Mouse (Mus musculus) embryo, embryonic 11 days (tissue): Measurements from ENCODE around the gene Mbip.

Source experiments
- DNase-seq: peaks from one replicate; pipeline ENCODE4 v3.0.0-alpha.2; 2015

The Mbip gene

DNA sequence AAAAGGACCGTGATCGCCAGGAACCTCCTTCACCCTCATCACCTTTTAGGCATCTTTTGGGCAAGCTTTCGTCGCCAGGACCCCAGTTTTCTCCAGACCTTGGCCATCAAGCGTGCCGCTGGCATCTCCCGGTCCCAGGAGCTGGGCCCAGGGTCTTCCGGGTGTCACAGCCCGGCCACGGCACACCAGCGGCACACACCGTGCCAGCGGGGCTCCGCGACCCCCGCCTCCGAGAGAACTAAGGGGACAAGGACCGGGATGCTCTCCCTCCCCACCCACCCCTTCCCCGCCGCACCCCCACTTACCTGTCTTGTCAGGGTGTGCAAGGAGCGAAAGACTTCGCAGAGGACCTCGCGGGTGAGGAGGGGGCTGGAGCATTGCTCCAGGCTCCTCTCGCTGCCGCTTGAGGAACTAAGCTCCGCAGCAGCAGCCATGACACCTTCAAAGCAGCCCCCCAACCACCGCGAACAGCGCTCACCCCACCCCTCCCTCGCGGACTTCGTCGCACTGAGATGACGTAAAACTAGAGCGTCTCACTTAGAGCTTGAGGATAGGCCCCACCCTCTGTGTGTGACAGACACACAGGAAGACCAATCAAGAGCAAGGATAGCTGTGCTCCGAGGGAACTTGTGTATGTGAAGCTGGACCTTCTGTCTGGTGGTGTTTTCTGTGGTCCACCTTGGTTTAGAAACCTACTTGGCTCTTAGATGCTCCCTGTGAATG lies at the start of gene Mbip:
Gene Mbip (minus strand): TSS at position 528 of the 723 bp plus-strand sequence.
- peak; percentile 98 for DNase-seq

DNA sequence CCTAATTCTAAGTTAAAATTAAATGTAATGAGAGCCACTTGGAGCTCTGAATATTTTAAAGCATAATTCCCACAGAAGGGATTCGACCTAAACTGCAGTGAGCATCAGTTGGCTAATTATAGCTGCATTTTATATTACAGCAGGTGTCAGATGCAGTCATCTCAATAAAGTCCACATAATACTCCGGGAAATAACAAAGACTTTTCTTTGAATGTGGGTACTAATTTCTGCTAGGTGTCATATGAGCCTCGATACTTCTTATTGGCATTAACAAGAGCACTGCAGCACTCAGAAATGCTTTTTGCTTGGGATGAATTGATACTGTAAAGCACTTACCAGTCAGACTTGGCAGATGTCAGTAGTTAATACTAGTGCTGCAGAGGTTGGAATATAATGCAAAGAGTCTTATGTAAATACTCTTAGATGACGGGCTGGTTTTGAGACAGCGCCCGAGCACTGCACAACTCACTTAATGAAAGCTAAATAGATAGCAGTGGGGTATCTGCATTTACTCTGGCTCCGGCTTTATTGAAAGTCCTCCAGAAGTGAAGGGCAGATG lies 42.0 kb upstream of the Mbip start:
- no peak for DNase-seq

DNA sequence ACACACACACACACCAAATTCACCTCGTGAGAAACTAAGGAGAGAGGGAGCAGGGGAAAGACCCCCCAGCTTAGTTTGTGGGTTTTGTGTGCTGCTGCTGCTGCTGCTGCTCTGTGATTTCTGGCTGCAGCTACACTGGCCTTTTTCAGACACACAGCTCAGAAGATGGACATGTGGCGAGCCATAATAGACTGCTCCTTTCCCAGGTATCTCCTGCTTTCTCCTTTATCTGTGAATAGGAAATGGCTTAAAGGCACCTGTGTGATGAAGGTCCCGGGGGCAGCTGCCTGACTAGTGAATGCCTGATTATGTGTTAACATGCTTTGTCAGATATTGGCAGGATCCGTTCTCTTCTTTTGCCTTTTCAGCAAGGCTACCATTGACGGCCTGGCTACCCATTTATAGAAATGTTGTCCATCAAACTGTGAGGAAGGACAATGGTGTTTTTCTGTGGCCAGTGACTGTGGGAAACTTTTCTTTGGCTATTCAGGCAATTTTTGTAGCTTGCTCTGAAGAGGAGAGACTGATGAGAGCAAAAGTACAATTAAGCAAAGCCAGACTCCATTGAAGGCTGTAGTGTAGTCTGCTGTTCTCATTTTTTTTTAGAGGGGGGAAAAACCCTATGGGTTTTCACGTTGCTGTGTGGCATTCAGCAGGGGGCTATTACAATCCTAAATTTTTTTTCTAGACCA lies 41.4 kb upstream of the Mbip start:
- DNase-seq: no peak

DNA sequence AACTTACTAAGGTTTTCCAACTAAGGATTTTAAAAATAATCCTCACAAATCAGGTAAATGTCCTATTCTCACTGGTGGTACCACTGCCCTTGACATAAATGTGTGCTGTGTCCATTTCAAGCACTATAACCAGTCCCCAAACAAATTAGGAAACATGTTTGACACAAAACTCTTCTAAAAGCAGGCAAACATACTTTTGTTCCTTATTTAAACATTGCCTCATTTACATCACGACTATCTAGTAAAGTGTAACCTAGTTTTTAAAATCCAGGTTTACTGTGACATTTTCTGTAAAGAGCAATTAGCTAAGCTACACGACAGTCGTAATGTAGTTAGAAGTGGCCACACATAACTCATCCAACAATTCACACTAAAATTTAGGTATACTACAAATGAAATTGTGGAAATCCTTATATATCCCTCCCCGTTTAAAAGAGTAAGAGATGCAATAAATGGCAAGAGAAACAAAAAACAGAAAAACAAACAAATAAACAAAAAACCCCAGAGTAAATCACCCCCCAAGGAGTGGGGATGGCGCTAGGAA lies 851 bp downstream of the Mbip start:
- DNase-seq: no peak

DNA sequence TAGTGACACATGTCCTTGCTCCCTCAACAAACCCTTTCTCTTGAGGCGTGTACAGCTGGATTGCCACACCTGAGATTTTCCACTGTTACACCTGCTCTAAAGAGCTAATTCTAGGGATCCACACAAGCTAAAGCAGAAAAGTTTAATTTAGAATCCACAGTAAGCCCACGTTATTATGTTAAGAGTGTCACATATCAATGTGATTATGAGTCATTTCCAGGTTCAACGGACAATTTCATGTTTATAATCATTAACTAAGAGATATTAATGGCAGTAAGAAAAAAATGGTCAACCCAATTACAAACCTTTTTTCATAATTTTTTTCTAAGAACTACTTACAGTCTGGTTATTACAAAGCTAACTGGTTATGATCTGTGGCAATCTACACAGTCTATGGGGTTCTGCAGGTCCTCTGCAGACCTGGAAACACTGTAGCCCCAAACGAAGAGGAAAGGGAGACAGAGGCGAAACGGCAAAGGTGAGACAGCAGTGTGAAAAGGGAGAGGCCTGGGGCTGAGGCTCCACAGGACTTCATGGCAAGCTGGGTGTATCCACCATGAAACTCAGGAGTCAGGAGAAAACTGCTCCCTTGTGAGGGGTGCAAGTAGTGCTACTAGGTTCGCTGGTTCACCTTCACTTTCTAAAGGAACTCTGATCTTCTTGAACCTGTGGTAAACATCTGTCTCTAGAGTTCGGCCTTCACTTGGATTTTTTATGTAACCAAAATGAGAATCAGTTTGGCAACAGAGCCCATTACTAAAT lies 6.2 kb downstream of the Mbip start:
- no peak for DNase-seq

DNA sequence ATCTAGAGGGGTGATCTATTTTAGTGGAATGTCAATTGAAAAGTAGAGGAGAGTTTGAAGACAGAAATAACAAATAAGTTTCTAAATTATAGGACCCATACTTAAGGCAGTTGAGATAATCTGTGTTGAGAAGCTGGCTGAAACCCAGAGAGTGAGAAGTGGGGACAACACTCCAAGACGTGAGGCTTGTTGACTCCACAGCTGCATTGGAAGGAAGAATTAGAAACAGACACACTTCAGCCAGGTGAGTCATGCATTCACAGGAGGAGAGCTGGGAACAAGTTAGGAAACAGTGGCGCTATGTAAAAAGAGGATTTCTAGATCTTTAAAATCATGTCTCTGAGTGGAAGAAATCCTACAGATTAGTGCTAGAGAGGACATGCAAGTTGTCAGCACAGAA lies 12.2 kb downstream of the Mbip start:
- no peak for DNase-seq

DNA sequence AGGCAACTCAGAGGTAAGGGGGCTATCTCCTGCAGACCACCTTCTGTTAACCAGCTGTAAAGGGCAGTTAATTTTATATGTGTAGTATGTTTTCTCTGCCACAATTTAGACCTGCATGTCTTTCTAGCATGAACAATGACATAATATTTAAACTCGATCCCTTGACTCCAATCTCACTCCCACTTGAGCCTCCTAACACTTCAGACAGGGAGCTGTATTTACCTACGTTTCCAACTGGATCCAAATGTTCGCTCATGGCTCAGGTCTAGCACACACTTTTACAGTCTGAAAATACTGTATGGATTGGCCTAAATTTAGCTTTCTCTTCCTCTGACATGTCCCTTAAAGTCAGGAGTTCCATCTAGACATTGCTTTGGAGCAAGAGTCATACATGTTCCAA lies 13.2 kb downstream of the Mbip start:
- DNase-seq: no peak

DNA sequence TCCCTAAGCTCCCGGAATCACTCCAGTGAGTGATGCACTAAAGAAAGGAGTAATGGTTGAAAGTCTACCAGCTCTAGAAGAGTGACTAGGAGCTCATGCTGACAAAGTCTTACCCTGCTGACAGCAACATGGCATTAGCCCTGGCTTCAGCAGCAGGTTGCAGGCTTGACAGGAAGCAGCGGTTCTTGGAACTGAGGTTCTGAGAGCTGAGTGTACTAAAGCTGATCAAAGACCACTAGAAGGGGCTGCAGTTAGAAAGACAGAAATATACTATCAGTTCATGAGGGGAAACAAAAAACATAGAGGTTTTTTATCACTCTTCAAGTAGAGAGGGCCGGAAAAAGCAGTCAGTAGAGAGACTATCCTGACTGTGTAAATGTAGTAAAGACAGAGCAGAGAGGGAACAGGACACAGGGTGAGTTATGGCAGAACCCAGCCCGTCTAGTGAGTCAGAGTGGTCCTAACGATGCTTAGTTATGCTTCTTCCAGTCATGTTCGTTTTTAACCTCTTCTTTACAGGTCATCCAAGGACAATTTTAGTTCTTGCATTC lies 18.2 kb downstream of the Mbip start:
- no peak for DNase-seq

DNA sequence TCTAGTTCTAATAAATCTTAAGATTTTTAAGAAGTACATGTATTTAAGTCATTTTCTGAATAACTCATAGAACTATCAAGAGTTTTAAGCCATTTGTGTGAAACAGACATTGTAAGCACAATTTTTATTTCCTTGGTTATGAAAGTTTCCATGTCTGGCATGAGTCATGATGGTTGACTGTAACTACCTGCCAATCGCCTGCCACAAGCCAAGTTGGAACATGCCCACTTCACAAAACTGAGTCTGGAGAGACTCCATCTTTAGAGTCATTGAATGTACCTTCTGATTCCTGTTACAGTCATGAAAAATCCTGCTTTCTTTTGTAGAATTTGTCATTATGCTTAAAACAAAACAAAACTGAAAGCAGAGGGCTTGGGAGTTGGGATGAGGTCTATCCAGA lies 19.8 kb downstream of the Mbip start:
- no peak for DNase-seq

DNA sequence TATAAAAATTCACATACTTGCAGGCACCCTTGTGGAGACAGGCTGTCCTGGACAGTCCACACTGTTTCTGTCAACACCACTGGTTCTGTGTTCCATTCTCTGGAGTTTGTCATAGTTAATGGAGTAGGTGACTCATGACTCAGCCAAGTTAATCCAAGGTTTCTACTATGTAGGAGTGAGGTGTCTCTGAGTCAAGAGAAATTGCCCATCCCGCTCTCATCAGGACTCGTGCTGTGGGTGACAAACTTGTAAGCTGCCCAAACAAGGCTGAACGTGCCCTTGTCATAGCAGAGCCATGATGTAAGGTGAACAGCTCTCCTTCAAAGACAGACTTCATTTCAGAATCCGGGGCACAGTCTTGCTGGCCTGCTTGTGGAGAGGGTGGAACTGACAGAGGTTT lies 26.8 kb downstream of the Mbip start:
- DNase-seq: no peak

DNA sequence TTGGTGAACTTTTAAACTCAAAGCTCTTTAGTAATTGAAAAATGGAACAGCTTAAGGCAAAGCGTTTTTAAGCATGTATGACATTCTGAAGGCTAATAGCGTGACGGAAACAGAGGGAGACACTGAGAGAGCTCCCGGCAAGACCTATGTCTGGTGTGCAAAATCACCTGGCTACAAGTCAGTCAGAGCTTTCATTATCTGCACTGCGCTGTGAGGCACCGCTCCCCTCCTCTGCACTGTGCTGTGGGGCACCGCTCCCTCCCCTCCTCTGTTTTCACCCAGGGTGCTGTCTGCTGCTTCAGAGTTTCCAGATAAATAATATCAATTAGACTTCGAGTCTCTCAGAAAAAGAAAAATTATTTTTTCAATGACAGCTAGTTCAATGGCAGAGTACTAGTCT lies 27.6 kb downstream of the Mbip start:
- DNase-seq: no peak

DNA sequence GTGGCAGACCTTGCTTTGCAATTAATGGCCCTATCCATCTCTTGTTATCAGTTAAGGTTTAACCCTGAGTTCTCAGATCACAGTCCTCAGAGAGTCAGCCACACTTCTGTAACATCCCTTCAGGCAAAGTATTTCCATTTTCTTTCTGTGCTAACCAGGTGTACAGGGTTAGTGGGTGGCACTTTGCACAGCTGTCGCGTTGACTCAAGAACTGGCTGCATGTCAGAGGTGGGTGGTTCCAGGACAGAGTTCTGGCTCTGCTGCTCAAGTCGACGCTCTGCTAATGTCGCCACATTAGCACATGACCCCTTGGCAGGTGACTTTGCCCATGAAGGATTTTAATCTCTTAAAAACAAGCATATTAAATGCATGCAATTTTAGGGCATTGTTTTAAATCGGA lies 39.9 kb downstream of the Mbip start:
- DNase-seq: no peak

DNA sequence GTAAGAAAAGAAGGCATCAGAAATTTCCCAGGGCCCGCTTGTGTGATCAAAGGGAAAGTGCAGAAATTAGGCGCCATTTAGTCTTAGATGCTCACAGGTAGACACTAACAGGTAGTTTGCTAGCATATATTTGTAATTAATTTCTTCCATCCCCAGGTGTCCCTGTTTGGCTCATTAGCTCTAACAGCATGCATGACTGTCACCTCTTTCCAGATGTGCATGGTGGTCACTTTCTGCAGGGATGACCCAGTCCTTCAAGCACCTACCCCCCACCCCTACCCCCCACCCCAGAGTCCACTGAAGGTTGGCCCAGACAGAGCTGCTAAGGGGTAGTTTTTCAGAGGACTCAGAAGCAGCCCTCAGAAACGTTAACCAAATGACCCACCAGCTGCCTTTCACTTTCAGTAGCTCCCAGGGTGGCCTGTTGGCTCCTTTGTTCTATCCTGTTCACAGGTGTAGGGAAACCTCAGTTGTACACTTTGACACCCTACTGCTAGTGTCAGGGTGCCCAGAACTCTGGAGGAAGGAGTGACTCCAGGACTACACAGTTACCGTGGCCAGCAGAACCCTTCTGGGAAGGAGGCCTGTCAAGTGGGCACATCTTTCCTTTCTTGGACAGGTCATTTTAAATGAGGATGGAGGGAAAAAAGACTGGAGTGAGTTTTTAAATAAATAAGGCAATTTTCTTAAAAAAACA lies 43.2 kb downstream of the Mbip start:
- DNase-seq: no peak

DNA sequence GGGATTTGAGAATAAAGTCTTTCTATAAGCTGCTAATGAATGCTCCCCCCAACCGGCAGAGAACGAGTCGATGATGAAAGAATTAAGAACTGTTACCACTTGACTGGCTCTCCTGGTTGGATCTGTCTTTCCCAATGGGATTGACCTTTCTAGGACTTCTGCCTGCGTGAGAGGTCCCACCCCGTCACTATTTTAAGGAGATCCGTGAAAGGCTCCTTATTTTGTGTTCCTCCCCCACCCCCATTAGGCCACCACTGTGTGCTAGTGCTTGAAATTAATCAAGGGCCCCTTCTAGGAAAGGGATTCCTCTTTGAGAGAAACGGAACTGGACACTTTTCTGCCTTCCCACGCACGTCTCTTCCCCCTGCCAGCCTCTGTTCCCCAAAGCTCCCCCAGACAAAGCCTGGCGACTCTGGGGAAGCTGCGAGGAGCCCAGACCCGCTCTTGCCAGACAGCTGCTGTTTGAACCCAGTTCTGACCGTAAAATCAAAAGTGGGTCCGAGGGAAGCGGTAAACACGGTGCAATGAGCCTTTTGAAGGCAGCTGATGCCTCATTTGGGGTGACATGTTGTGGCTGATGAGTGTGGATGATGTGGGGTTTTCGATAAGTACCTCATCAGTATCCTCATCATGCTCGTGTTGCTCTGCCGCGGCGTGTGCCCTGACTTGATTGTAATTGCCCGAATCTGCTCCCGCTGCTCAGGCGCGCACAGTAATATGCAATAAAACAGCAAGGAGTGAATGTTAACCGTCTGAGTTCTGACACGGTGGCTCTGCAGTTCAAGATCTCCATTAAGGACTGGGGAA lies 44.0 kb downstream of the Mbip start:
- peak; percentile 44 for DNase-seq

DNA sequence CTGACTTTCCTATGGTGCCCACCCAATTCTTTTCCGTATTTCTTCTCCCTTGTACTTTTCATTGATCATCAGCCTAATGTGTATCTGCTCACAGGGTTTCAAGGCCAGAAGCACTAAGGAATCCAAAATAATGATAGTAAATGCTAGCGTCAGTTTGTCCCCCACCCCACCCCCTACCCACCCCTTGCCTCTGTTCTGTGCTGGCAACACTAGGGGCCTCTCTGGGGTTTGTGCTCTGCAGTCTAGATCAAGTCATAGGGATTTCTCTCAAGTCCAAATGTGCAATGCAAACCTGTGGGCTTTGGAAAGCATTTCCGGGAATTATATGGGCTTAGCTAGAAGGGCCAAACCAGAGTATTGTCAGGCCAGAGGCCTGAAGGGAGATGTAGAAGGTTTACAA lies 46.1 kb downstream of the Mbip start:
- no peak for DNase-seq

DNA sequence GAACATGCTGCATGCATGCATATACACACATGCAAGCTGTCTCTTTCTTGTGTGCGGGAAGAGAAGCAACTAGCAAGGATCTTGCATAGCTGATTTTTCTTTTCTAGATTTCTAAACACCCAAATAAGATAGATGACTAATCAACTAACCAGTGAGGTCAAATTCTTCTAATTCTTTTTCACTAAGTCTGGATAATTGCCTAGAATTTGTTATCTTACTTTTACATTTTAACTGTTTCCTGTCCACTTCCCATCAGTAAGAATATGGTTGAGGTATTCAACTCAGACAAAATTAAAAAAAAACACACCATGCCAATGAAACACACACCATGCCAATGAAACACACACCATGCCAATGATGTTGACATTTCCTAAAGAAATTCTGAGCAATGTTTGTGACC lies 46.8 kb downstream of the Mbip start:
- no peak for DNase-seq

DNA sequence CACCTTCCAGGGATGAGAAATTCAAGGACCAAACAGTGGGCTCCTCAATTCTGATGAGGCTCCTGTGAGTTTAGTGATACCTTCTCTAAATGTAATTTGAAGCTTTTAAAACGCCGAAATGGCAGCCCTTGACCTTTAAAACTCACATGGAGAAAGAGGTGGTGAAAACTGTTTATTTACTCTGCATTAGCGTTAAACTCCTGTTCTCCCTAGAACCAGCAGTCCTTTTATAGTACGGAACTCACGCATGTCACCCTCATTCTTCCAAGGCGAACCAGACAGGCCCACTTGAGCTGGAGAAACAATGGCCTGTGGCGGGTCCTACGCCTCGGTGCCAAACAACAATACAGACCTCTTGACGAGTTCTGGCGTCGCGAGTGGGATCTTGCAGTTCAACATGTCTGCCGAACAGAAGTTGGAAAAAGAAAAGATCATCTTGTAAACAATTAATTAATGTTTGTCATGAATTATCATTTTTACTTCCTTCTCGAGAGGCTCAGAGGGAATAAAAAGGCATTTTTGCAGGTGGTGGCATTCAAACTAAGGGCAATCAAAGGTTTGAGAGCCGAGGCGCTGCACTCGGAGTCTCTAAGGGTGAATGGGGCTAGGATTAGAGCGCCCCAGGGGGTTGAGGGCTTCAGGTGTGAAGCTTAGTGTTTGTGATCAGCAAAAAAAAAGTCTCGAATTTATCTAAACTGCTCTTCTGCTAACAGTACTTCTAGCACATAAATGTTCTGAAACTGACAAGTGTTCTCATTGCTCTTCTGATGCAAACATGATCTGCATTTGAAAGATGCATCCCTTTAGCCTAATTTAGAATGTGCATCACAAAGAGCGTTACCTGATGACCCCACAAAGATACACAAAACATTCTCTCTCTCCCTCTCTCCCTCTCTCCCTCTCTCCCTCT lies 47.5 kb downstream of the Mbip start:
- peak; percentile 16 for DNase-seq

DNA sequence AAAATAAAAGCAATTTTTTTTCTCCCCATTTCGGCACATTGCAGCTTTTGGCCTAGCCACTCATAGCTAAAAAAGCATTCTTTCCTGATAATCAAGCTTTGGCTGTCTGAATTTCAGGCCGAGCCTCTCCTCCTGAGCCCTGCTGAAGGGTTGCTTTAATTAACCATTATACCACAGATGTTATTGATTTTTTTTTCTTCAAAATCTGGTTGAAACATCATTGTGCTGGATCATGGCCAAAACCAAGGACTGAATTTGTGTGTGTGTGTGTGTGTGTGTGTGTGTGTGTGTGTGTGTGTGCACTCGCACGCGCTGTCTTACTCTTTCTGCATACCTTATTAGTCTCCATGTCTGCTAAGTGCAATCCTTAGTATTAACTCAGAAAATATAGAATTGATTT lies 48.6 kb downstream of the Mbip start:
- DNase-seq: no peak

DNA sequence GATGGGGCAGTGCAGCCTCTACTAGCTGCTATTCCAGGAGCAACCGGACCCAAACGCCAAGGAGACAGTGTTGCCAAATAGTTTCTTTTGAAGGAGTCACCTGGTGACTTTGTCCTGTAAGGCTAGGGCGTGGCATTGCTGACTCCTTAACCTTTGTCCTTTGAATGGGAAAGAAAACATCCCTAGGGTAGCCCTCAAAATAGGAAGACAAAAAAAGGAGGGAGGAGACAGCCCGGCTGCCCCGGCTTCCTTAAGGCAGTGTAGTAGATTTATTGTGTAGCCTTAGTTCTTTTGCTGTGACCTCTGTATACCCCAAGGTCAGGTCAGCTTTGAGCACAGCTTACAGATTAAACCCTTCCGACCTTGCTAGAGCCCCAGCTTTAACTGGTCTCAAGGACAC lies 49.2 kb downstream of the Mbip start:
- DNase-seq: no peak

DNA sequence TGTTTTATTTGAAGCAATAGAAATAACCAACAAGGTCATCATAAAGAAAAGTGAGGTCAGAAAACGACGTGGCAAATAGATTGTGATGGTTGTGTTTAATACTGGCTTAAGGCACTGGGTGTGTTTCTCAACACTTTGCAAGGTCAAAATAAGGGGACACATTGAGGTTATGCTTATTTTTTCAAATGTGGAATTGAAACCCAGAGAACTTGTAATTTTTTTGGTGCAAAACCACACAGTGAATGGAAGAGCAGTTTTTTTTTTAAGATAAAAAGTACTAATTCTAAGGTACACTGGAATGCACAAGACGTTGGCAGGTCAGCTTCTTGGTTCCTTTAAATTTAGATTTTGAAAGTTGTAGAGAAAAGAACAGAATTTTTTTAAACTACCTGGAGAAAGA lies 50.5 kb downstream of the Mbip start:
- no peak for DNase-seq

DNA sequence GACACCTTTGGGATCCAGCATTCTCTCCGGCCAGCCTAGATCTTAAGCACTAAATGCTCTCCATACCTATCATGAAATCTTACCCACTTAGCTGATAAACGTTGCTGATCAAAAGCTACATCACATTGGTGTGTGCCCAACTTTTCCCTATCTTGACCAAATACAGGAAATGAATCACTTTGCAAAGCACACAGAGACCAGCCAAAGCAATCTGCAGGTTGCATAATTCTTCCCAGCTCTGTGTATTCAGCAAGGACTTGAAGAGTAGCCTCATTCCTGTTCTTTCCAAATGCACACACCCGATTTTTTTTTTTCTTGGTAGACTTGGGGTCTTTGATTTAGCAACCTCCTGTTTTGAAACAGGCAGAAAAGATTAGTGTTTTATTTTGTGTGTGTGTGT lies 57.1 kb downstream of the Mbip start:
- no peak for DNase-seq
